Mouse (Mus musculus) ES-E14 (cell line): Measurements from ENCODE around the gene Irs3.

Source experiments
- HCFC1 ChIP-seq: IDR thresholded peaks from 2 replicates; pipeline ENCODE4 v1.6.1; 2012; ENCODE audit warnings: low read length, inconsistent platforms, borderline replicate concordance; ENCODE audit not compliant: insufficient read depth
- MAFK ChIP-seq: IDR thresholded peaks from 2 replicates; pipeline ENCODE4 v1.6.1; 2014; ENCODE audit warnings: mild to moderate bottlenecking, low read depth, low read length, inconsistent platforms; ENCODE audit not compliant: insufficient read depth
- ZNF384 ChIP-seq: IDR thresholded peaks from 2 replicates; pipeline ENCODE4 v1.6.1; 2012; ENCODE audit warnings: low read depth, low read length, inconsistent platforms

DNA sequence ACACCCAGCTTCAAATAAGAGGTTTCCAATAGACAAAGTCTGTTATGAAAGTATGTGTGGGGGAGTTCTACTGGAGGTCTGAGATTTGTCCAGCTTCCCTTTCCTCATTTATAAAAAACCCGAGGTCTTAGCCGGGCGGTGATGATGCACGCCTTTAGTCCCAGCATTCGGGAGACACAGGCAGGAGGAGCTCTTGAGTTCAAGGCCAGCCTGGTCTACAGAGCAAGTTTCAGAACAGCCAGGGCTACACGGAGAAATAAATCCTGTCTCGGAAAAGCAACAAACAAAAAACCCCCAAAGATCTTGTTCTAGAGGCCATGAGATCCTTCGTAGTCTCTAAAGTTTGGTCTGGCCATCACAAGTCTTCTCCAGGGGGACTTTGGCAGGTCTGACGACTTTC is 17.5 kb downstream of the Irs3 start:
- TF ChIP-seq MAFK (no peak), HCFC1 (no peak), ZNF384 (no peak)
